Mouse (Mus musculus): ENCODE data around the gene Timm23. TPM values are rescaled to one million over a fixed set of nuclear protein-coding genes. Genes with fewer than 3 reads are reported as not detected.

Gene Timm23
- total RNA-seq, 2 experiments from 2014 or later = 117 to 139 TPM

GRCm38 (mm10) chr14:32165278-32166061, 36.2 kb downstream of the Timm23 start:
- DNase-seq (ENCODE audit: low spot score in 2 of 2) = peak; percentile 28 to 58

DNA sequence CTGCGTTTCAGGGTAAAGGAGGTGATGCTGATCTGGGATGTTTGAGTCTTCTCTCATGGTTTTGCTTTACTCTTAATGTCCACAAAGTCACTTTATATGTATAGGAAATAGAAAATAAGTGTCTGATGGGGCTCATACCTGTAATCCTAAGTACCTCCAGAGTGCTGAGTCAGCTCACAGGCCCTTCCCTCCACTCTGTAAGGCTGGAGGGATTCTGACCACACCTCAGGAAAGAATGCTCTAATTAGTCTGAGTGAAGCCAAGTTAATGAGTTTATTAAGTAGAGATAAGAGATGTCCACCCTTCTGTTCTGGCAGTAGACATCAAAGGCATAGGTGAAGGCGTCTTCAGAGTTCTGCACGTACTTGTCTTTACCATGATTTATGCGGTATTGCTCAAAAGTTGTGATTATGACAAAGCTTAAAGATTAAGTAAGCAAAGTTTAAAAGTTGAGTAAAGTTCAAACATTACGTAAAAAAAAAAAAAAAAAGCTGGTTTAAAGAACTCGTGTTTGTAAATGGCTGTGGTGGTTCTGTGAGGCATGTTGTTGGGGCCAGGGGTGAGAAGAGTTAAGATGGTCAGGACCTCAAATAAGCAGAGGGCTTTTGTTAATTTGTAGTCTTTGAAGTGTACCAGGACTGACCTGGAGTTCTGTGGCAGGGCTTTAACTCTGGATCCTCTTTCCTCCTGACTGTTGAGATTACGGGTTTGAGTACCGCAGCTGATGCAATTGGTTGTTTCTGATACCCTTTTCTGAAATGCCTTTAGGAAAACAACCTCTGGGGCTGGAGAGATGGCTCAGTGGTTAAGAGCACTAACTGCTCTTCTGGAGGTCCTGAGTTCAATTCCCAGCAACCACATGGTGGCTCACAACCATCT, 37.3 kb downstream of the Timm23 start:
- no peak for DNase-seq (ENCODE audit: low spot score in 2 of 2)

GRCm38 (mm10) chr14:32163203-32163888, 38.4 kb downstream of the Timm23 start:
- DNase-seq (ENCODE audit: low spot score in 2 of 2) = no peak

DNA sequence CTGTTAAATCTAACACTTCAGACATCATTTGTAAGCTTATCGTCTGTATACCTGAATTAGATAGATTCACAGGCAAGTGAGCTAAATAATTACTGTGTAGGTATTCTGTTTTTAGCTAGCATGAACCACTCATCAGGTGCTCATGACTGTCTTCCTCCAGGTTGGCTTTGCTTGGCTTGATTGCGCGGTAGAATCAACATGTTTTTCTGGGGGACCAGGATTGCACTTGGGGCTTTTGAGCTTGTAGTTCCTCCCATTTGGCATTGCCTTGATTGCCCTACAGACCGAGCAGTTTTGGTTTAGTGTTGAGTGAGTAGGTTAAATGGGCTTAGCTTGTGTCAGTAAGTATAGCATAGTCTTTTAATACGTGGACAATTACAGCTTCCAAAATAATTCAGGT, 39.5 kb downstream of the Timm23 start:
- no peak for DNase-seq (ENCODE audit: low spot score in 2 of 2)

DNA sequence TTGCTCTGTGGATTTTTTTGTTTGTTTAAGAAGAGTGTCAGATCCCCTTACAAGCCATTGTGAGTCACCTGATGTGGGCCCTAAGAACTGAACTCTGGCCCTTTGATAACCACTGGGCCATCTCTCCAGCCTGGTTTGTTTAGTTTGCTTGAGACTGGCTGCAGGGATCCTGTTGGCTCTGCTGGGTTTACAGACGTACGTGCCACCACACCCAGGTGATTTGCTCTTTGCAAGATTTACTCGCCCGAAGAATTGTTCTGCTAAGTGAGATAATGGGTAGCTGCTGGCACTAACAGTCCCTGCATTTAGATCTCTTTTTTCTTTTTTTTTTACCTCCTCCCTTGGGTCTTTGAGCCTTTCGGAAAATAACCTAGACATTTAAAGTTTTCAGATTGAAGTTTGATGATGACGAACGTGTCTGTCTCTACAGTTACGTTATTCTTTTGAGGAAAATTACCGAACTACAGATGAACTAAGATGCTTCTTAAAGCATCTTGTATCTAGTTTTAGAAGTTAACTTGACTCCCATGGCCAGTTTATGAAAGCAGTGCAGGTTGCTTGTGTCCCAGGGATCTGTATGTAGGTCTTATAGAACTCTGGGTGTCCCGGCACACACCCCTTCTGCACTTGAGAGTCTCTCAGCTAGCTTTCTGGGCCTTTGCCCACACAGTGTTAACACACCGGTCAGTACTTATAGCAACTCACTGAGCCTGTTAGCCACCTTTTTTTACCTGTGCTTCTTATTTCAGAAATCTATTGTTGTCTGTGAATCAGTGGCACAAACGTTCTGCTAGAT, 40.4 kb downstream of the Timm23 start:
- no peak for DNase-seq (ENCODE audit: low spot score in 2 of 2)

GRCm38 (mm10) chr14:32160563-32160962, 41.1 kb downstream of the Timm23 start:
- no peak for DNase-seq (ENCODE audit: low spot score in 2 of 2)

DNA sequence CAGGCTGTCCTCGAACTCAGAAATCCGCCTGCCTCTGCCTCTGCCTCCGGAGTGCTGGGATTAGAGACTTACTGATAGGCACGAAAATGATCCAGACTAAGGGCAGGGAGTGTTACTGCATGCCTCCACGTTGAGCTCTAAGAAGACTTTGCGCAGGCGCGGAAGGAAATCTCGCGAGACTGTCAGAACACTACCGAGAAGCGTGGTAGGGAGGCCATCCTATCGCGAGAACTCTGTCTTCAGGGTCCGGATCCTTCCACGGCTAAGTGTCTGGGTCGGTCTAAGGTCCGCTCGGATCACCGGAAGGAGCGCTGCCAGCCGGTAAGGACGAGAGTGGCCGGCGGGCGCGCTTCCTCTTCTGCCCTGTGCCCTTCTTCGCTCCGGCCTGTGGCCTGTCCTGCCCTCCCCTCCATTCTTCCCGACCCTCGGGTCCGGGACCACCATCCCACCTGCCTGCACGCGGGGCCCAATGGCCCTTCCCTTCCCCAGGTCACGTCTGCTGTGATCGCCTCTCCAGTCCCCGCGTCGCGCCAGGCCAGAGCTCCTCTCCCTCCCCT, 41.9 kb downstream of the Timm23 start, which contains the start of gene Ncoa4:
Ncoa4 (plus strand) TSS at position 176 of the 557 bp plus-strand sequence.
- peak; percentile 97 to 99 for DNase-seq (ENCODE audit: low spot score in 2 of 2)

DNA sequence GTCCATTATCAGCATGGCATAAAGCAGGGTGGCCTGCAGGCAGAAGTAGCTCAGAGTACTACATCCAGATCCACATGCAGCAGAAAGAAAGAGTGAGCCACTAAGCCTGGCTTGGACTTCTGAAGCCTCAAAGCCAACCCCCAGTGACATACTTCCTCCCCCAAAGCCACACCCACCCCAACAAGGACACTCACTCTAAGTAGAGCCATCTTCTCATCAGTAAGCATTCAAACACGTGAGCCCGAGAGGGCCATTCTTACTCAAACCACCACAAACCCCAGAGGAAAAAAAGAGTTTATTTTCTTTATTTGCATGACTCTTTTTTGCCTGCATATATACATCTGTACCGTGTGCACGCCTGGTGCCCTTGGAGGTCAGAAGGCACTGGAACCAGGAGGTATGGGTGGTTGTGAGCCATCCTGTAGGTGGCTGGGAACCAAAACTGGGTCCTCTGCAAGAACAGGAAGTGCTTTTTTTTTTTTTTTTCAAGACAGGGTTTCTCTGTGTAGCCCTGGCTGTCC, 42.5 kb downstream of the Timm23 start:
- DNase-seq (ENCODE audit: low spot score in 2 of 2) = no peak

DNA sequence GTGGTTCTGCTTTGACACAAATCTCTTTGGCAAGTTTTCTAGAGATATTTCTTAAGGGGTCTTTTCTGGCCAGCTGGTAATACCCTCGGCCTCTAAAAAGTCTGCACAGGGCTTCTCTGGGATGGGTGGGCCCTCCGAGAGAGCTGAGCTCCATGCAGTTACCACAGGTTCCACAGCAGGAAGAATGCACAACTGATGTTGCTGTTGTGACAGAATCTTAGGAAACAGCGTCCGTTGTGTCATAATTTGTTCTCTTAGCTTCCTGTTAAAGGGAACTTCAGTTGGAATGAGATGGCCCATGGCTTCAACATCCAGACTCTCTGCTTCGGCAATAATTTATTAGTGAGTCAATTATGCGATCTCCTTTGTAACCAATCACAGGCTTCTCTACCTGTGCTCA, 46.9 kb downstream of the Timm23 start:
- no peak for DNase-seq (ENCODE audit: low spot score in 2 of 2)

- no peak for DNase-seq (ENCODE audit: low spot score in 2 of 2)
Observed at GRCm38 (mm10) chr14:32153156-32153555, 48.5 kb downstream of the Timm23 start.

- no peak for DNase-seq (ENCODE audit: low spot score in 2 of 2)
Observed at GRCm38 (mm10) chr14:32152243-32152965, 49.3 kb downstream of the Timm23 start.

- DNase-seq (ENCODE audit: low spot score in 2 of 2) = no peak
Observed at GRCm38 (mm10) chr14:32150872-32151271, 50.8 kb downstream of the Timm23 start.

DNA sequence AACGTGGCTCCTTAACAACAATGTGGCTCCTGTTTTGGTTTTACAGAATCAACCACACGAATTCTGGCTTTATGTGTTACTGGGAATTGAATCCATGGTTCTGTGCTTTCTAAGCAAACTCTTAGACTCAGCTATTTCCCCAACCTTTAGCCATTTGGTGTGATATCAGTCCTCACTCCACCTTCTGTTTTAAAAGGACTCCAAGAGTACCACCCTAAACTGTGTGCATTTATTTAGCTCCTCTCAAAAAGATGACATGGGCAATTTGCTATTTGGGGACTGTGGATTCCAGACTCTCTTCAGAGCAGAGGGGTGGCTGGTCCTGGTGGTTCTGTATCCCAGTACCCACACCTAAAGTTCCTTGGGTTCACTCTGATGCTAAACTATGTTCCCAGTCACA, 55.1 kb downstream of the Timm23 start:
- DNase-seq (ENCODE audit: low spot score in 2 of 2) = no peak

GRCm38 (mm10) chr14:32145809-32146511, 55.7 kb downstream of the Timm23 start:
- no peak for DNase-seq (ENCODE audit: low spot score in 2 of 2)

- DNase-seq (ENCODE audit: low spot score in 2 of 2) = no peak
Observed at GRCm38 (mm10) chr14:32145401-32145800, 56.3 kb downstream of the Timm23 start.

DNA sequence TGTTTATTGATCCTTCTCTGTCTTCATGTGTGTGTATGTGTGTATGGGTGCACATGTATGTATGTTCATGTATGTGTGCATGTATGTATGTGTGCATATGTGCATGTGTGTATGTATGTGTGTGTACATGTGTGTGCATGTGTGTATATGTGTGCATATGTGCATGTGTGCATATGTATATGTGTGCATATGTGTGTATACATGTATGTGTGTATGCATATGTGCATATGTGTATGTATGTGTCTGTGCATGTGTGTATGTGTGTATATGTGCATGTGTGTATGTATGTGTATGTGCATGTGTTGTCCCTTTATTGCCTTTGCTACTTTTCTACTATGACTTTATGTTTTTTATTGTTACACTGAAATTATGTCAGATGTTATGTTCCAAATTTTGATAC, 57.0 kb downstream of the Timm23 start:
- DNase-seq (ENCODE audit: low spot score in 2 of 2) = no peak

- DNase-seq (ENCODE audit: low spot score in 2 of 2) = no peak
Observed at GRCm38 (mm10) chr14:32141723-32142122, 60.0 kb downstream of the Timm23 start, which contains the start of gene Msmb. Msmb (plus strand) TSS chr14:32142023.

GRCm38 (mm10) chr14:32140359-32140965, 61.2 kb downstream of the Timm23 start:
- no peak for DNase-seq (ENCODE audit: low spot score in 2 of 2)

All from gastrocnemius, postnatal 4 days (tissue).